Mouse (Mus musculus) lung, postnatal 0 days (tissue): ENCODE results near the gene Lhpp.

Experiments
- CTCF ChIP-seq: IDR thresholded peaks from 2 replicates; pipeline ENCODE4 v1.5.1; 2016; ENCODE audit warnings: antibody characterized with exemption, mild to moderate bottlenecking
- EP300 ChIP-seq: IDR thresholded peaks from 2 replicates; pipeline ENCODE4 v1.6.1; 2016; ENCODE audit warnings: antibody characterized with exemption, mild to moderate bottlenecking, control low read depth

DNA sequence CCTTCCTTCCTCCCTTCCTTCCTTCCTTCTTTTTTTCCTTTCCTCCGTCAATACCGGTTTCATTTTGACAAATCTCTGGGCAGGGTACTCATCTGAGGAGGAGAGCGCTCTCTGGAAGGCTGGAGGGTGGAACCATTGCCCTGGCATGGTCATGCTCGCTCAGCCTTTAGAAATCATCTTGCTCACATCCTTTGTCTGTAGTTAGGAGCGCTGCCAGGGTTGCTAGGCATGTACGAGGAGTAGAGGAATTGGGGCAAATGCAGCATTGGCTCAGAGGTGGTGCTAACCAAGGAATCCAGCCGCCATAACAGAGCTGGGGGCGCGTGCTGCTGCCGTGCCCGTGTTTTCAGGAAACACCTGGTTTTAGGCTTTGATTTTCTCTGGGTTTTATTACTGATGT, 20.9 kb downstream of the Lhpp start:
- TF ChIP-seq CTCF = no peak
- no peak for TF ChIP-seq EP300
